Mouse (Mus musculus) regulatory T cell (primary cell): Measurements from ENCODE around the gene Tmem221.

Experiments used
- in situ Hi-C: fragments of 300-600 bp; cut with MboI, MseI; formaldehyde crosslinking; loops from one replicate; pipeline ENCODE4 v1.15.1; 2025; ENCODE audit warnings: high pct_unique_total_duplicates

Tmem221 gene

DNA sequence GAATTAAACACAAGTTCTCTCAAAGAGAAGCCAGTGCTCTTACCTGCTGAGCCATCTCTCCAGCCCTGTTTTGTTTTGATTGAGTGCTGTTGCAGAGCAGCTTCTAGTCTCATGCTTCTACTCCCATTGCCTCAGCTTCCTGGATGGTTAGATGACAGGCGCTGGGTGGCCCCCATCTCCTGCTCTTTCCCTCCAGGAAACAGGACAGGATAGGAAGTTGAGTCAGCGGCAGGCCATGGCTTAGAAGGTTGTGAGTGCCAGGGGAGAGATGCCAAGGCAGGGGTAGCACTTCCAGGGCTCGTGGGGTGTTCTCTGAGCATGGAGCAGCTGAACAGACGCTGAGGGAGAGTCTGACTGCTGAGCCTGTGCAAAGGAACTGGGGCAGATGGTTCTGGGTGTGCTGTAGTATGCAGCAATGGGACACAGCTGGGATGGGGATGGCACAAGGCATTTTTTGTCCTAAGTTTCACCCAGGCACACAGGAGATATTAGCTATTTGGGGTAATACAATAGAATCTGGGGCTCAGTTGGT is 19.3 kb upstream of the Tmem221 start:
- in situ Hi-C loops, result no loop called here

DNA sequence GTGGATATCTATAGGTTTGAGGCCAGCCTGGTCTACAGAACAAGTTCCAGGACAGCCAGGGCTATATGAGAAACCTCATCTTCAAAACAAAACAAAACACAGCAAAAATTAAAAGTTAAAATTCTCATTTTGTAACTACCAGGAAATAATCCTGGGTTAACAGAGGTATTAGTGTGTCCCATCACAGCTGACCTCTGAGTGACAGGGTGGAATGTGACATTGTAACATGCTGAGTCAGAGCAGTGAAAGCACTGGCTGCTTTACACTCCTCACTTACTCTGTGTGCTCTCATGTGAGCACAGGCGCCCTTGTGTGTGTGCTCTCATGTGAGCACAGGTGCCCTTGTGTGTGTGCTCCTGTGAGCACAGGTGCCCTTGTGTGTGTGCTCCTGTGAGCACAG is 16.3 kb upstream of the Tmem221 start:
- in situ Hi-C loops, result no loop called here

DNA sequence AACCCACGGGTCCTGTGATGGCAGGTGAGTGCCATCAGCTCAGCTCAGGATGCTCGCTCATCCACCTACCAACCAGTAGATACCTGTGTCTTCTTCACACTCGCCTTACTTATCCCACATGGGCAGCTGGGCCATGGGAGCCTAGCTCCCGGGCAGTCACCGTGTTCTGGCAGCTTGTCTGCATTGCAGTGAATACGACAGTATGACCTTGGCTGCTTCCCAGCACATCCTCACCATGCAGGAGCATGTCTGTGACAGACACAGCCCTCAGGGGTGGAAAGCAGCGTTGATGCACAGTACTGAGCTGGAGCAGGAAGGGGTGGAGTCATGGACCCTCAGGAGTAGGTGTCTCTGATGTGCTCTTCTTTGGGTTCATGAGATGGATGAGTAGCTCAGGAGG is 15.8 kb upstream of the Tmem221 start:
- in situ Hi-C loops, result no loop called here

DNA sequence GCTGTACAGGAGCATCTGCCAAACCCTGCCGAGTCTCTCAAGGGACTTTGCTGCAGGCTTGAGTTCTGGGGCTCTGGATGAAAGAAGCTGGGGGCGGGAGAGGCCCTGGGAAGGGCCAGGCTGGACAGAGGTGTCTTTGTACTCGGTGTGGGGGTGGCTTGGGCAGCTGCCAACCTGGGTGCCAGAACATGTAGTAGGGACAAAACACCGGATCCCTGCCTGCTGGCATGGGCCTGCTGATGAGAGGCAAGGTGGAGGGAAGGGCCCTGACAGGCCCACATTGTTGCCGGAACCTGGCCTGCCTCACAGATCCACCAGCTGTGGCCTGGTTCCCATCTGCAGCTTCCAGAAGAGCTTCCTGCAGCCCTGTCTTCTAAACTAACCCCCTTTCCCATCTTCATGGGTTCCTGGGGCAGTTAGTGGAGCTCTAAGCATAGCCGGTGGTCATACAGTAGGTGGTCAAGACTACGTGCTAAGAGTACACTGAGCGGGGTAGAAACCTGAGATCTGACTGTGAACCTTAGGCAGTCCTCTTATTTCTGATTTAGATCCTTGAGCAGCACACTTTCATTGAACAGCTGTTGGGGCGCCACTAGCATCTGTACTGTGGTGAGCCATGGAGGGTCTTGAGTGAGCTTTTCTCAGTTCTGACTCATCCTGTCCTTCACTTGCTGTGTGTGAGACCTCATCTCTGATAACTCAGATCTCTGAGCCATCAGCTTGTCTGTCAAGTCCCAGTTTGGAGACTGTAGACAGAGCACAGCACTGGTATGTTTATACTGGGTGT is 14.4 kb upstream of the Tmem221 start:
- in situ Hi-C loops, result no loop called here

DNA sequence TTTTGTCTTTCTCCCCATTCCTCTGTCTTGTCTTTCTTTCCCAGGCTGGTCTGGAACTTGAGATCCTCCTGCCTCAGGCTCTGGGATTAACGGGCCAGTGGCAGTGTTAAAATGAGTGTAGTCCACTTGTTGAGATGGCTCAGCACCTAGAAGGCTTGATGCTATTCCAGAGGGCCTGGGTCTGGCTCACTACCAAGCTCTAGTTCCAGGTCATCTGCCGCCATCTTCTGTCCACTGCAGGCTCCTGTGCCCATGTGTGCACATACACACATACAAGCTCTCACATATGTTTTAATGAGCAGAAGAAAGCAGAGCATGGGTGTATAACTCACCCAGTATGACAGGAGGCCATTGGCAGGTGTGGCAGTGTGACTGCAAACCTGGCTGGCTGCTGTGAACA is 13.4 kb upstream of the Tmem221 start:
- in situ Hi-C loops, result no loop called here

DNA sequence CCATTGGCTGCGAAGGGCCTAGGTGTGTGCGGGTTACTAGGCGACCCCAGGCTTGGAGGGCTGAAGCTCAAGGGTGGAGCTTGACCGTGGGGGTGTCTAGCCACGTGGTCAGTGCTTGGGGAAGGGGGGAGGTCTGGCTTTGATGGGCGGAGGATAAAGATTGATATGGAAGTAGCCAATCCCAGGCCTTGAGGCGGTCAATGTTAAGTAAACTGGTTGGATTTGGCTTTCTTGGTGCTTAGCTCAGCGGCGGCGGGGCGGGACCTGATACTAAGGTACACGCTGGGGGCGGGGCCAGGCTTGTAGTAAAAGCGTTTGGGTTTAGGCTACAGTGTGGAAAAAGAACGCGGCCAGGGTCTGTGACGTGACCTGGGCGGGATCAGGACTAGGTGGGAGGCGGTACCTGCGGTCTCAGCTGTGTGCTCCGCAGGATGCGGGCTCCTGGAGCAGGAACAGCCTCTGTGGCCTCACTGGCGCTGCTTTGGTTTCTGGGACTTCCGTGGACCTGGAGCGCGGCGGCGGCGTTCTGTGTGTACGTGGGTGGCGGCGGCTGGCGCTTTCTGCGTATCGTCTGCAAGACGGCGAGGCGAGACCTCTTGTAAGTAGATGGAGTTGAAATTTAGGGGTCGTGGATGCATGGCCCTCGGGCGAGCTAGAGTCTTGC is 11.8 kb upstream of the Tmem221 start:
- in situ Hi-C loops, result no loop called here

DNA sequence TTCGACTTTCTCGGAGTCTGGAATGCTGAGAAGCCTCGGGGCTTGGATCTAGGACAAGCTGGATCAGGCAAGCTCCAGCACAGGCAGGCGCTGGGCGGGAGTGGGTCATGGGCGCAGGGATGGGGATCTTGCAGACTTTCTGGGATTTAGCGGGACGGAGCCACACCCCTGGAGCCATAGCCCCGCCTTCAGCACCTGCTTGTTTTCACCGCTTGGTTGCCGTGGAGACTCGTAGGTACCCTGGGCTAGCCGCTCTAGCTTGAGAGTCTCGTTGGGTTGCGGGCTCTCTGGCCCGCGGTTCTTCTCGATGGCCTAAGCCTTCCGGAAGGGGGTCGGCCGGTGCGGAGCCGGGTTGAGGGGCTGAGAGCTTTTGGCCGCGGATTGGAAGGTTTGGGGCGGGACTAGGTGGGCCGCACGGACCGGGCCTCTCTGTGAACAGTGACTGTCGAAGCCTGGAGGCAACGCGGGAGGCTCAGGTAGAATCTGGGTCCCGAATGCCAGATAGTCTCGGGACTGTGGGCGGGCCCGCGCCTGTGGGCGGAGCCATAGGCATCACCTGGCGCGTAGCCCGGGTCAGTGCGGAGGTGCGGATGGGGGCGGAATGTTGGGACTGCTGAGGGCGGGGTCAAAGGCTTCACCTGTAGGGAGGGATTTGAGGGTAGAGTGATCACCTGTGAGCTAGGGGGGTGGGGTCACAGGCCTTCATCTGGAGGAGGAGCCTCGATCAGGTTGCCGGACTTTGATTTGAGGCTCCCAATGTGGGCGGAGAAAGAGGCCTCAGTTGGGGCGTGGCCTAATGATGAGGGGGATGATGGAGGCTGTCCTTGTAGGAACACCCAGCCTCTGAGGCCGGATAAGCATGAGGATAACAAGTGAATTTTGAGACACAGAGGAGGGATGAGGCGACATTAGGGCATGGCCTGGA is 11.0 kb upstream of the Tmem221 start:
- in situ Hi-C loops, result loop anchor here (5.0 kb wide), 1 partner anchor 88 kb away; no protein-coding TSS in a partner anchor

DNA sequence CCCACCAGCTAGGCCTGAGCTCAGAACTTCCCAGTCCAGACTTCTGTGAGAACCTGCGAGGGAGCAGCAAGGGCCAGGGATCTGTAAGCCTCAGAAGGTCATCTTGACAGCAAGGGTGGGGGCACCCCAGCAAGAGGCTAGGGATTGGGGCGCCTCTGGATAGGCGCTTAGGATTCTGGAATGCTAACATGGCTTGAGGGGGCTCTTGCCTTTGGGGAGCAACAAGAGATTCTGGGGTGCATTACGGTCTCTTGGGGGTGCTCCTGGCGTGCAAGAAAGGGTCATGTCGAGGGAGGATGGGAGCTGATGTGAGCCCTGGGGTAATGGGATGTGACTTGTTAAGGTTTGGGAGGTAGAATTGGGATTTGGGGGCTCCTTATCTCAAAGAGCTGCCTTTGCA is 10.3 kb upstream of the Tmem221 start:
- in situ Hi-C loops, result loop anchor here (5.0 kb wide), 1 partner anchor 88 kb away; no protein-coding TSS in a partner anchor

DNA sequence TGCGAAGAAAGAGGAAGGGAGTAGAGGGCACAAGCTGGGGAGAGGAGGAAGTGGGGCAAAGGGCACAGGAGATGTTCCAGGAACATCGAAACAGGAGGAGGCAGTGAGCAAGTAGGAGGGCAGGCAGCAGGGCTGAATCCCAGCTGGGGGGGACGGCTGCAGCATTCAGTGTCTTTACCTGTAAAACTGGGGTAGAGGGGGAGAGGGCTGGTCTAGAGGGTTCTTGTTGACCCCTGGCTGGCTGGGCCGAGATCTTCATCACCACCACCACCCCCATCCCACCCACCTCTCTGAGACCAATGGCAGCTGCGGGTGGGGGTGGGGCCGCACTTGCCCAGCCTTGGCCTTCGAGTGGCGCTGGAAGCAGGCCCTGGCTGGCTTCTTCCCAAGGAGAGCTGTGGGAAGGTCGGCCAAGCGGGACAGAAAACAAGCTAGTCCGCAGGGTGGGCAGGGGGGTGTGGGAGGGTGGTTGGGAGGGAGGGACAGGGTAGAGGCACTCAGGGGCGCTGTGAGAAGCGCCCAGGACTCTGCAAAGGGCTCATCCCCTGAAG is 9.8 kb upstream of the Tmem221 start, which contains the start of gene Slc27a1:
Slc27a1 (plus strand) TSS at position 496 of the 551 bp plus-strand sequence.
- in situ Hi-C loops, result loop anchor here (5.0 kb wide), 1 partner anchor 89 kb away; no protein-coding TSS in a partner anchor

DNA sequence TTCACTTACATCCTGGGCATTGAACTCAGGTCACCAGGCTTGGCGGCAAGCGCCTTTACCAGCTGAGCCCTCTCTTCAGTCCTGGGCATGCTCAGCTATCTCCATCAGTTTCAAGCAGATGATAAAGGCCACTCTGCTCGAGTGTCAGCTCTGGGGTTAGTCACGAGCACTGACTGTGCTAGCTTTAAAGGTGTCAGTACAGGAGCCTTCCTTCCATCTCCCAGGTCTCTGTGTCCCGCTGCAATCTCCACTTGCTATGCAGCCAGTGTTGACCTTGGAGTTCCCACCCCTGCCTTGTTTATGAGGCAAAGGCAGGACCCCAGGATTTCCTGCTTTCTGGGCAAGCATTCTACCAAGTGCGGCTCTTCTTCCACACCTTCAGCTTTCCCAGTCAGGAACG is 8.9 kb upstream of the Tmem221 start:
- in situ Hi-C loops, result loop anchor here (5.0 kb wide), 1 partner anchor 90 kb away; no protein-coding TSS in a partner anchor

DNA sequence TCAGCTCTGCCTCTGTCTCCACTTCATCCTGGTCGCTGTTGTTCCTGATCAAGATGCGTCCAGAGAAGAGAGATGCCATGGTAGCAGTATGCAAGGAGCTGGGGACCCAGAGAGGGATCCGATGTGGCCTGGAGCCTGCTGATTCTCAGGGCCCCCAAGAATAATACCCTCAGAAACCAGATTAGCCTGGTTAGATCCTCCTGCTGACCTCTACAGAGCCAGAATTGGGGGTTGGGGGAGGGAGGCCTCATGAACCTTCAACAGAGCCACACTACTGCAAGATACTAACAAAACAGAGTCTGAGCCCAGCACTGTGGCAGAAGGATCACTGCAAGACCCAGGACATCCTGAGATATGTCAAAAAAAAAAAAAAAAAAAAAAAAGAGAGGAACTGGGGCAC is 7.8 kb upstream of the Tmem221 start, which contains the start of gene Nxnl1:
Nxnl1 (minus strand) TSS at position 101 of the 400 bp plus-strand sequence.
- in situ Hi-C loops, result loop anchor here (5.0 kb wide), 1 partner anchor 91 kb away; no protein-coding TSS in a partner anchor

DNA sequence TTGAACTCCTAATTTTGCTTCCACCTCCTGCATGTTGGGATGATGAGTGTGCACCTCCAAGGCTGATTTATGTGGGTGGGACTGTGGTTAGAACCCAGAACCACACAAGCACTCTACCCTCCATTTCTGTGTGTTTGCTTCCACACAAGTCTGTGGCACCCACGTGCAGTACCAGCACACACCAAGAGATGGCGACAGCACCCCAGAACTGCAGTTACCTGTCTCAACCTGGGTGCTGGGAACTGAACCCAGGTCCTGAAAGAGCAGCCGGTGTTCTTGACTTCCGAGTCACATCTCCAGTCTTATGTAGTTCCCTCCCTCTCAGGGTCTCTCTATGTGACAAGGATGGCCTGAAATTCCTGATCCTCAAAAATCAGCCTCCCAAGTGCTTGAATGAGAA is 5.3 kb upstream of the Tmem221 start:
- in situ Hi-C loops, result loop anchor here (5.0 kb wide), 1 partner anchor 68 kb away; no protein-coding TSS in a partner anchor

DNA sequence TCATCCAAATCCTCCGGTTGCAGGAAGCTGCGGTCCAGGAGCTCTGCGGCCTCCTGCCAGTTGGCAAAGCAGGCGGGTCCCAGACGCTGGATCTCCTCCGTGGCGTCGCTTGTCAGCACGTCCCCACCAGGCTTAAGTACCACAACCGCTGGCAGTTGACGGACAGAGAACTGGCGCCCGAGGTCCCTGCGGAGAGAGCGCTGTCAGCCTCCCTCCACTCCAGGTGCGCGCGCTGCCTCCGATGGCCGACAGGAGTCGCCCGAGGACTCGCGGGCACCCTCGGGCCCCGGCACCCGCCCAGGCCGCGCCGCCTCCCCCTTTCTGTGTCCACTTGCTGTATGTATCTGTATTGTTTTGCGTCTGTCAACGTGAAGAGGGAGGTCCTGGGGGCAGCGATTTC is 4.1 kb upstream of the Tmem221 start:
- in situ Hi-C loops, result loop anchor here (5.0 kb wide), 1 partner anchor 70 kb away; no protein-coding TSS in a partner anchor

DNA sequence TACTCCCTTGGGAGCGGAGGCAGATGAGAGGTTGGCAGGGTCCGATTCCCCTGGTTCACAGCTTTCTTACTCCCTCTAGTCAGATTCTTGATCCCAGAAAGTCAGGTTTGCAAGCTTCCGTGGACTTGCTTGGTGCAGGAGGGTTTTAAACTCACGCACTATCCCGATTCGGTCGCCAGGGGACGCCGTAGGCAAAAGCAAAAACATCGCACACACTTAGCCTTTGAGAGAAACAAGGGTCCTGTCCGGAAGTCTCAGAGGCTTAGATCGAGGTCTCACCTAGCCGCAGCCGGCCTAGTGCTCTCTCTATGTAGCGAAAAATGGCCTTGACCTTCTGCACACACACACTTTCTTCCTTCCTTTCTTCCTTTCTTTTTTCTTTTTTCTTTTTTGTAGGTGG is 2.7 kb upstream of the Tmem221 start:
- in situ Hi-C loops, result loop anchor here (5.0 kb wide), 1 partner anchor 71 kb away; no protein-coding TSS in a partner anchor

DNA sequence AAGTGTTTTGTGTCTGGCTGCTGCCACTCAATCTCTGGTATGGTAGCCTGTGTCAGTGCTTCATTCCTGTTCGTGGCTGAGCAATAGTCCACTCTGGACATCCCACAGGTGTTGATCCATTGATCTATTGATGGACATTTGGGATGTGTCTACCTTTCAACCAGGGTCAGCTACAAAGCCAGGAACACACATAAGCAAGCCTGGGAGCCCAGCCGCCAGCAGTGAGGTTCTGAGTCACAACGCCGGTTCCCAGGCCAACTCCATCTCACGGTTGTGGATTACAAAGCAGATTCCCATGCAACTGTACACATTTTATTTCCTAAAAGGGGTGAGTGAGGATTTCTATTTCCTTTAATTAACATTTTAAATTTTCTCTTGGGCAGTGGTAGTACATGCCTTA is 2.1 kb upstream of the Tmem221 start:
- in situ Hi-C loops, result loop anchor here (5.0 kb wide), 1 partner anchor 72 kb away; no protein-coding TSS in a partner anchor

DNA sequence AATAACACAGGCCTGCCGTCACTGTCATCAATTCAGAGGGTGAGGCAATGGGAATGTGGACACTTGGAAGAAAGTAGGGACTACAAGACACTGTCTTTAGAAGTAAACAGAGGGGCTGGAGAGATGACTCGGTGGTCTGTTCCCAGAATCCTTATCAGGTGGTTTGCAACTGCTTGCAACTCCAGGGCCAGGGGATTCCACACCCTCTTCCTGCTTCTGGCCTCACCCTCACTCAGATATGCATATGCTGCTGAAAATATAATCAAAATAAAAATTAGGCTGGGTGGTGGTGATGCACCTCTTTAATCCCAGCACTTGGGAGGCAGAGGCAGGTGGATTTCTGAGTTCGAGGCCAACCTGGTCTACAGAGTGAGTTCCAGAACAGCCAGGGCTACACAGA is 1.4 kb upstream of the Tmem221 start:
- in situ Hi-C loops, result loop anchor here (5.0 kb wide), 1 partner anchor 72 kb away; no protein-coding TSS in a partner anchor

DNA sequence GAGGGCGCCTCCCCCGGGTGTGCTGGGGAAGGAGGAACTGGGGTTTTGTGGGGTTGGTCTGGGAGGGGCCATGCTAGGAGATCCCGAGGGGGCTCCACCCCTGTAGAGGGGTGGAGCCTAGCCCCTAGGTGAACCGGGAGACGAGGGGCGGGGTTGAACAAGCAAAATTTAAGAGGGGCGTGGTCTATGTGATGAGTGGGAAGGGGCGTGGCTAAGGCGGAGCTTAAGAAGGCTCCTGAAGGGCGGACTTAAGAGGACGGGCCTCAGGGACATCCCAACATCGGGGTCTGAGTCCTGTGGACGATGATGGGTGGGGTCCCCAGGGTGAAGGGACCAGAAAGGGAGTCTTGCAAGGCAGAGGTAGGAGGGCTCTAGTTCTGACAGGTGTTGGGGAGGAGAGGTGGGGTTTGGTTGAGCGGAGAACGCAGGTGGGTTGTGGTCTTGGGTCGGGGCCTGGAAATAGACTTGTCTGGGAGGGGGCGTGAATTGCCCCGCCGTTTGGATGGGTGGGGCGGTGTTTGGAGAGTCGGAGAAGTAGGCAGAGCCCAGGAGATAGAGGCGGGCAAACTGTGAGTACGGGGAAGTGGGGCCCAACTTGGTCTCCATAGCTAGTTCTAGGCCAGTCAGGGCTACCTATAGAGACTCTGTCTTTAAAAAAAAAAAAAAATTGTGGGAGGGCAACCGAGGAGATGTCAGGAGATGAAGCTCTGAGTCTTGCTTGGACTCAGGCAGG is 453 bp upstream of the Tmem221 start:
- in situ Hi-C loops, result no loop called here

DNA sequence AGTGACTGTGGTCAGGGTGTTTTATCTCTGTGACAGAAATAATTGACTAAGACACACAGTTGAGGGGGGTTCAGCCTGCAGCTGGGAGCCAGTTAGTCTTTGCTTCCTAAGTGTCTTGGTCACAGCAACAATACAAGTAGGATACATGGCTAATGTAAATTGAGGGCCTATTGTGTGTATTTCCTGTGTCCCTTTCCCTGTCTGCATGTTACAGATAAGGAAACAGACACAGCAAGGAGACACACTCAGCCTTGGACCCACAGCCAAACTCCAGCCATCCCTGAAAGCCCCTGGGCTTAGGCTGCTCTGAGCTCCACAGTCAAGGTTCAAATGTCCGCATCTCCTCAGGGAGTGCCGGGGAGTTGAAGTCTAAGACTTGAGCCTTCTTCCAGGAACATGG is 4.0 kb downstream of the Tmem221 start:
- in situ Hi-C loops, result no loop called here

DNA sequence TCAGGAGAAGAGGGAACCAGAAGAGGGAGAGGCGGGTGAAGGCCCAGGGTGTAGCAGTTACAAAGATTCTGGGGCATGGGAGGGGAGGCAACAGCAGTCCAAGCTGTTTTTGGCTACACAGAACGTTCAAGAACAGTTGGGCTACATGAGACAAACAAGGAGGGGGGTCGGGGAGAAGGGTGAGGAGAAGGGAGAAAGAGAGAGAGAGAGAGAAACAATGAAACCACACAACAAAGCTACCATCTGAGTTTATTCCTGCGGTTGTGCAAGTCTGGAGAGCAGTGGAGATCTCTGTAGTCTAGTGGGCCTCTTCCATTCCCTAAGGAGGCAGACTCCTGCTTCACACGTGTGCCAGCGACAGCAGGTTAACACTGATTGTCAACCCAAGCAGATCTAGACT is 4.7 kb downstream of the Tmem221 start:
- in situ Hi-C loops, result no loop called here

DNA sequence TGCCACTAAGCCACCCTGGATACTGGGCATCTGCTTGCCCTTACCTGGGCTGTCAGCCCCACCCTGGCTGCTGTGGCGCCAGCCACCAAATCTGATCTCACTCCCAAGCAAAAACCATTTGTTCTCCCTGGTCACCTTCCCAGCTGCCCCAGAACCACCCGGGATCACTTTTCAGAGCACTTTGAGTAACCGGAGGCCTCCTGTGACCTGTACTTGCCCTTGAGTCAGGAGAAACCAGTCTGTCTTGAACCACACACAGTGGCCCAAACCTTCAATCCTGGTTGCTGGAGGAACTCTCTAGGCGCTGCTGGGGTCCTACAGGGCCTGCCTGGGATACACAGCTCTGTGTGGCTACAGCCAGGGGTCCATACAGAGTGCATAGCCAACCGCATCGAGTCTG is 5.9 kb downstream of the Tmem221 start:
- in situ Hi-C loops, result no loop called here
